Mouse (Mus musculus) inflammation-experienced regulatory T-cells (primary cell): ENCODE results near the gene Gm3685. TPM values are rescaled to one million over a fixed set of nuclear protein-coding genes. Genes with fewer than 3 reads are reported as not detected.

Experiments used
- polyA plus RNA-seq, 2 experiments: library from polyadenylated mRNA; unstranded; fragments of 100-300 nt; shearing (Covaris generic); gene quantifications; one replicate each; pipeline ENCODE4 v1.2.1; 2017

Gene Gm3685
- not detected for polyA plus RNA-seq

GRCm38 (mm10) chr14:7044870-7045269, at the start of gene Gm3685:
TSS of gene Gm3685 (minus strand) at chr14:7044970.

GRCm38 (mm10) chr14:7026781-7027749, 17.7 kb downstream of the Gm3685 start, which contains the start of gene Gm10406:
TSS of gene Gm10406 (minus strand) at chr14:7027449.

Other genes starting within 250 kb of the Gm3685 start
- gene Gm3642, start 204.7 kb downstream of the Gm3685 start, polyA plus RNA-seq: not detected
- 10 to 100 TPM in 1 of 2 experiments, 1 to 10 TPM in 1; 1.8 to 13.4 TPM for gene Gm3667, start 155.0 kb downstream of the Gm3685 start, polyA plus RNA-seq
- under 1 TPM in 1 of 2 experiments, not detected in 1; 0.33 TPM for gene Gm6356, start 71.2 kb downstream of the Gm3685 start, polyA plus RNA-seq
- 1 to 10 TPM in 1 of 2 experiments, under 1 TPM in 1; 0.29 to 2.2 TPM for gene Gm10406, start 17.5 kb downstream of the Gm3685 start, polyA plus RNA-seq
- 1 to 10 TPM; 1.5 to 5.1 TPM for gene Gm3696, start 55.7 kb upstream of the Gm3685 start, polyA plus RNA-seq
- under 1 TPM; 0.11 to 0.38 TPM for gene Gm6676, start 80.4 kb upstream of the Gm3685 start, polyA plus RNA-seq
- 10 to 100 TPM in 1 of 2 experiments, under 1 TPM in 1; 0.33 to 10.9 TPM for gene Gm3512, start 129.6 kb upstream of the Gm3685 start, polyA plus RNA-seq
- gene Gm16434, start 149.6 kb upstream of the Gm3685 start, polyA plus RNA-seq: under 1 TPM; 0.11 to 0.38 TPM
- not detected for gene Gm3727, start 219.7 kb upstream of the Gm3685 start, polyA plus RNA-seq